Mouse (Mus musculus) kidney, adult 8-10 months (tissue): ENCODE data around the gene Ddah2.

Source experiments
- DNase-seq, 2 experiments: peaks; one replicate each; pipeline ENCODE4 v3.0.0; 2022

Gene Ddah2

DNA sequence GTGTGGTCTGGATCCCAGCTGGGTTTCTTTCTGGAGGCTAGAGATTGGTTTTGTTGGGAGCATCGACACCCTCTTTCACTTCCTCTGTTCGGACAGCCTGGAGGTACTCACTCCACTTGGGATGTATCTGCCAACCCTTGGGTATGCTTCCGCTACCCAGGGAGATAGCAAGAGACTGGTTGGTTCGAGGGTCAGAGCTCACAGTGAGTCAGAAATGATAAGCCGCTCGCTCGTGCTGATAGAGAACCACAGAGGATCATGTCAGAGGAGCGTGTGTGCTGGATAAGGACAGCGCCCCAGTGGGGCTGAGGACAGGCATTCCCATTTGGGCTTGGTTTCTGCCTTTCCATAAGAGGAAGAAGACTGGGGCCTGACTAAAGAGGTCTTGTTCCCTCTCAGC, 20.9 kb downstream of the Ddah2 start:
- no peak for DNase-seq

DNA sequence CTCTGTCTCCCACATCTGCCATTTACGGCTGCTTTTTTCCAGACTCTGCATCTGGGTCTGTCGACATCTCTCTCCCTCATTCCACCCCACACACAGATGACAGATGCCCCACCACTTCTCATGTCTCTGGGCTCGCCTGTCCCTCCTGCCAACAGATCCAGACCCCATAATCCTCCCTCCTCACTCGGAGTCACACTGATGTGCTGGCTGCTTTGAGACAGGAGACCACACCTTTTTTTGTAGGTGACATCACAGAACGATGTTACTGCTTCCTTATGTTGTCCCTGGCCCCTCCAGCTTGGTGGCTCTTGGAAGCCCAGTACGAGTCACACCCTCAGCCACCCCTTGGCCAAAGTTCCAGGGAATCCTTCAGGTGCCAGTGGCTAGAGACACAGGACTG, 21.4 kb downstream of the Ddah2 start:
- DNase-seq, result no peak

DNA sequence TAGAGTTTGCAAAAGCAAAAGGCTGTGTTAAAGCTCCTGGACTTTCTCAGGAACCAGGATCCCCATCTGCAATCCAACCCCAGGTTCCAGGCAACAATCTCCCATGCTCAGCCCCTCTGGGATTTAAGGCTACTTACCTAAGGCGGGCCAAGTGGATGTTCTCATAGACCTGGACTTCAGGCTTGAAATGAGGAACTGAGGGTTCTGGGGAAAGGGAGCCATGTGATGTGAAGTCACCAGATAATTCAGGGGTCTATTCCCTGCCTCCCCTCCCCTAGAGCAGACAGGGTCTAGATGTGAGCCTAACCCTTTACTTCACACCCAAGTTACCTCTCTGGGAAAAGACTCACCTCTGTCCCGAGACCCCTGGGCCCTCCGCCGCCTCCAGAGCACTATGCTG, 21.9 kb downstream of the Ddah2 start:
- DNase-seq, result no peak

DNA sequence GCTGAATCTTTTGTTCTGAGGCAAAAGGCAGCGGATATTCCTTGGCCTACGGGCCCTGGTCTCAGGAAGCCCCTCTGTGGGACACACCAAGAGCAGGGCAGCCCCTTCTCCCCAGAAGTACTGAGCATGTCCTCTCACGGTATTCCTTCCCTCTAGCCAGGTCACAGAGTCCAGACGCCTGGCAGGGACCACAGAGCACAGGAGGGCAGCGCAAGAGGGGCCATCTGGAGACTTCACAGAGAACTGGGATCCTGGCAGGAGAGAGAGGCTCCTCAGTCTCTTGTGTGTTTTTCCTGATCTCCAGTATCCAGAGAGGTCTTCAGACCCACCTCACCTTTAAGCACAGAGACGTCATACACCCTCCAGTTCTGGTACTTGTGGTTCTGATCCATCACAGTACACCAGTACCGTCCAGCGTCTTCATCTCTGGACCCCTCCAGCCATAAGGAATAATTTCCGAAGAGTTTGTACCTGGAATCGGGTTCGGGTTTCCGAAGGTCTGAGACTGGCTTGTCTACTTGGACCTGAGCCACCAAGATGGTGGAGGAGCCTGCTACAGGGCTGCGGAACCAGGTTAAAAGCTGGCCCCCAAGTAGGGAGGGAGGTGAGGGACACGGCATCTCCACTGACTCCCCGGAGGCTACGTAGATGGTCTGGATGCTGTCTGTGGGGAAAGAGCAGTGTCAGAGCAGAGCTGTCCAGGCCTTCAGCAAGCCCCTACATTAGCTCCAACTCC, 24.2 kb downstream of the Ddah2 start:
- no peak for DNase-seq

DNA sequence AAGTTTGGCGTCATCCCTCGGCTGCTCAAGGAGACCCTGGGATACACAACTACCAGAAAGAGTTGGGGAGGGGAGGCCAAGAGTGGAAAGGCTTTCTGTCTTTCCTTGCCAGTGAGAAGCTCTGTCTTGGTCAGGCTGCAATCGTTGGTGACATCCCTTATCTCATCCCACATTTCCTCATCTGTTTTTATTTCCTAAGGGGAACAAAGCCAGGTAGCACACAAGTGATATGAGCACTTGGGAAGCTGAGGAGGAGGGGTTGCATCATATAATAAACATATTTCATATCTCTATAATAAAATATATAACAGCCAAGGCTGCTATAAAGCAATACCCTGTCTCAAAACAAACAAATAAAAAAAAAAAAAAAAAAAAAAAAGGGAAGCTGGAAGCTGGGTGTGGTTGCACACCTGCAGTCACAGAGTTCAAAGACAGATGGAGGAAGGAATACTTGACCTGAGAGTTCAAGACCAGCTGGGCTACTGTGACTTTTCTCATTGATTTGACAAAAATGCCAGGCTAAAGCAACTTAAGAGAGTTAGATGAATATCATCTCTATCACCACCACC, 25.2 kb downstream of the Ddah2 start:
- DNase-seq, result no peak

DNA sequence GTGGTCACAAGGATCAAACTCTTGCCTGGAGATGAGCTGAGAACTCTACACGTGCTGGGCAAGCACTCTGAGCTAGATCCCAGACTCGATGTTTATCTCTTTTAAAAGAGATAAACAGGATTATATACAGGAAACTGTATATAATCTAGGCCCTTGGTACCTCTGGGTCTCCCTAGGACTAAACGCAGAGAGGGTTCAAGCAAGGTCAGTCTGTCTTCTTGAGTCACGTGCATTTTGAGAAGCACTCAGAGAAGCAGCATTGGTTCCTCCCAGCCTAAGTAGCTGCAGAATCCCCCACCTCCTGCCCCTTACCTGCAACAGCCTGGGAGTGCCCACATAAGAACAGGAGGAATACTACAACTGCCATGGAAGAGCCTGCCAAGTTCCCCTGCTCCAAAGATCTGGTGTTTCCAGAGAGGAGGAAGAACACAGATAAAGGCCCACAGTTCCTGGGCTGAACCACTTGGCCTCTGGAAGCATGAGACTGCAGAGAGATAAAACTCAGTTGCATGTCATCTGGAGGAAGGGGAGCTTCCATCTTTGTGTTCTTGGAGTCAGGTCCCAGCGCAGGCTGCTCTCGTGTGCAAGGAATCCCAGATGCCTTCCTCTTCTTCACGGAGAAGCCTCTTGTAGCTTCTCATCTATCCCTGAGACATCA, 26.5 kb downstream of the Ddah2 start, which contains the start of gene Ly6g6f:
Ly6g6f (minus strand) TSS at position 403 of the 658 bp plus-strand sequence.
- no peak for DNase-seq

DNA sequence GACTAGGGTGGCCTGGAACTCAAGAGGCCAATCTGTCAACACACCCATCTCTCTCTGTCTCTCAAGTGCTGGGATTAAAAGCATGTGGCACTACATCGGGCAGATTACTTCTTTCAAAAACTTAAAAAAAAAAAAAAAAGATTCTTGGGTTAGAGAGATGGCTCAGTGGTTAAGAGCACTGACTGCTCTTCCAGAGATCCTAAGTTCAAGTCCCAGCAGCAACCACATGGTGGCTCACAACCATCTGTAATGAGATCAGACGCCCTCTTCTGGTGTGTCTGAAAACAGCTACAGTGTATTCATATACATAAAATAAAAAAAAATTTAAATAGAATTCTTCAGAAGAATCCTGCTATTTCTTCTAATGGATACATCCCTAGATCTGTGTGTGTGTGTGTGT, 29.3 kb downstream of the Ddah2 start:
- DNase-seq, result no peak

DNA sequence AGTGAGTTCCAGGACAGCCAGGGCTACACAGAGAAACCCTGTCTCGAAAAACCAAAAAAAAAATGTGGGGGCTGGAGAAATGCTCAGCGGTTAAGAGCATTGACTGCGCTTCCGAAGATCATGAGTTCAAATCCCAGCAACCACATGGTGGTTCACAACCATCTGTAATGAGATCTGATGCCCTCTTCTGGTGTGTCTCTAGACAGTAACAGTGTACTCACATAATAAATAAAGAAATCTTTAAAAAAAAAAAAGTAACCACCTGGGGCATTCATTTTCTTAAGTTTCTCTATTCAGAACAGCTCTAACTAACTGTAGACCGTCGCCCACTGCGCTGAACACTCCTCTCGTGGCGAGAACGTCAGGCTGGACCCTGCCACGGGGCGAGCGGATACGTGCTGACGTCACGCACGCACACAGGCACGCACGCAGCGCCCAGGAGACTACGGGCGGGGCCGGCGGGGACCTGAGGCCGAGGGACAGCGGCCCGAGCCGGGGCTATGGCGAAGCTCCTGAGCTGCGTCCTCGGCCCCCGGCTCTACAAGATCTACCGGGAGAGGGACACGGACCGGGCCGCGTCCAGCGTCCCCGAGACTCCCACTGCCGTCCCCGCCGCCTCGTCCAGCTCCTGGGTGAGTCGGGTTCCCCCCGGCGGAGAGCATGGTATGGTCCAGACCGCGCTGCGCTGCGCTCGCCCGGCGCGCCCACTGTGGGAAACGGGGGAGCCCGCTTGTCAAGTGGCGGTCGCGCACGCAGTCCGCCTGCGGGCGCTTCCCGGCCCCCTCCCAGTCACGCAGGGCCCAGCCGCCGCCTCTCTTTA, 30.2 kb downstream of the Ddah2 start, which contains the start of gene Abhd16a:
Abhd16a (plus strand) TSS at position 439 of the 820 bp plus-strand sequence.
- peak; percentile 91 to 93 for DNase-seq

DNA sequence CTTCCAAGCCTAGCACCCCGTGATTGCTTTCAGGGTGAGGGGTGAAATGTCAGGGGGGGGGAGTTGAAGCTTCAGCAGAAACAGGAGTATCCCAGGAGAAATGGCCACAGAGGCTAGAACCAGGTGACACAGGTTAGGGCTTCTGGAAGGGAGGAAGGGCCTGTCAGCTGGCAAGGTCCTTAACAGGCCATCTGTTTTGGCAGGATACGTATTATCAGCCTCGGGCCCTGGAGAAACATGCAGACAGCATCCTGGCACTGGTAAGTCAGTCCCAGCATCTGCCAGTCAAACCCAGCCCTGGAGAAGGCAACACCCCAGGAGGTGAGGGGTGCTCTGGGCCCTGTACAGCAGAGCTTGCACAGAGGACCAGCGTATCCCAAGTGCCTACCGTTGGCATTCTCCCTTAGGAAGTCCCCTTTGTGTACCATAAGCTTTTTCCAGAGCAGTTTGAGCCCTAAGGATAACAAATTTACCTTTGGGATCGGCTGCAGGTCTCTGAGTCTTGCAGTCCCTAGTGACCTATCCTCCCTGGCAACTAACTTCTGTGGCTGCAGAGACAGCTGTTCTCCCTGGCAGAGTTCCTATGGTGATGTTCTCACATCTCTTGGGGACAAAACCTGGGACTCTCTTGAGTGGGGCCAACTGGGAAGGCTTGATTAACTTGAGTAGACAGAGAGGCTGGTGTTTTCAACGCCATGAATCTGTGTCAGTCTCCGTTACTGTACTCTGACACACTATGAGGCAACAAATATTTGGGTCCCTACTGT, 31.5 kb downstream of the Ddah2 start:
- no peak for DNase-seq

DNA sequence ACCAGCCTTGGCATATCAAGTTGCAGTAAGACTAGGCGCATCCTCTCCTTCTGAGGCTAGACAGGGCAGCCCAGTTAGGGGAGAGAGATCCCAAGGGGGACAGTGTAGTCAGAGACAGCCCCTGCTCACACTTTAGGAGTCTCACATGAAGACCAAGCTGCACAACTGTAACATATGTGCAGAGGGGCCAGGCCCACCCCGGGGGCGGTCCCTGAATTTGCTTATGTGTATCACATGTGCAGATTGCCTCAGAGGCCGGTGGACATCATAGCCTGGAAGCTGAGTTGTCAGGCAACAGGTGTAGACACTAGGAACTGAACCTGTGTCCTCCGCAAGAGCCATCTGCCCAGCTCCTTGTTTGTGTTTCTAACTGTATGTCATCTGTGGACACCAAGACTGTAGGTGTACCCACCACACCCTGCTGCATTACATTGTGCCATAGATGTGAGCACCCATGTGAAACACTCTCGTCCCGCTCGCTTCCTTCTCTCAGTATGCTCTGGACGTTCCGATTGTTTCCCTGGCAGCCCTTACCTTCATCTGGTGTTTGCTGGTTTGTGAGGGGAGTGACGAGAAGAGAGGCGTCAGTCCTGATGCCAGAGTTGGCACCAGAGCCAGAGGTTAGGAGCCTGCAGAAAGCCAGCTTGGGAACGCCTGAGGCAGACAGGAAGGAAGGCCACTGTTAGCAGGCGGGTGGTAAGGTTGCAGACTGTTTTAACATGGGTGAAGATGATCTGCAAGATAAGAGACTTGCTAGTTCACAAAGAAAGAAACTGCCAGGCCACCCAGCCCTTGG, 33.8 kb downstream of the Ddah2 start:
- DNase-seq, result no peak

DNA sequence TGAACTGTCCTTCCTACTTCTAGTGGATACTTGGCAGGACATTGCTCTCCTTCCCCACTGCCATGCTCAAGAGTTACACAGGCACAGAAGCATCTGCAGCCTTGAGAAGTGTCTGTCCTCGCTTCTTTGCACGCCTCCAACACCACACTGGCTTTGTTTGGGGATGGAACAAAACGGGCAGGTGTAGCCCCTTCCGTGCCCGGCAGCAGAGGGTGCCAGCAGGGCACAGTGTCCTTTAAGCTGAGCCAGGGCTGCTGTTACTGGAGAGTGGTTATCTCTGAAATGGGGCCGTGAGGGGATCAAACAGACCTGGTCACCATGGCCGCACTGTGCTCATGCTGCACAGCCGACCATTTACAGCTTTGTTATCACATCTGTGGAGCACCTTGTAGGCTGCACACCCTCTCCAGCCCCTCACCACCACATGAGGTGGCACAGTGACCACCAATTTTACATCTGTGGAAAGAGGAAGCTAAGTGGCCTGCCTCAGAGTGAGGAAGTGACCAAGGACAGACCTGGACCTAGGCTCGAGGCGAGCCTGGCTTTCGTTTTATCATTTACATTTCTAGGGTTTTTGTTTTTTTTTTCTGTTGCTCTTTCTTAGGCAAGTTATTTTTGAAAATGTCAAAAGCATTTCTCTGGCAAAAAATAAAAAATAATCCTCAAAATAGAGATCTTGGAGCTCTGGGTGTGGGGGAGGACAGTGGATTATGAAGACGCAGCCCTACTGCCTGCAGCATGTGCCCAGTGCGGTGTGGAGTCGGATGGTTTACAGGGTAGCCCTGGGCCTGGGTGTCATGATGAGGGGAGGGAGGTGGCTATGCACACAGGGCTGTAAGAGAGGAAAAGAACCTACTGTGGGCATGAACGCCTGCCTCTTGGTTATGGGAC, 35.9 kb downstream of the Ddah2 start:
- DNase-seq, result no peak

DNA sequence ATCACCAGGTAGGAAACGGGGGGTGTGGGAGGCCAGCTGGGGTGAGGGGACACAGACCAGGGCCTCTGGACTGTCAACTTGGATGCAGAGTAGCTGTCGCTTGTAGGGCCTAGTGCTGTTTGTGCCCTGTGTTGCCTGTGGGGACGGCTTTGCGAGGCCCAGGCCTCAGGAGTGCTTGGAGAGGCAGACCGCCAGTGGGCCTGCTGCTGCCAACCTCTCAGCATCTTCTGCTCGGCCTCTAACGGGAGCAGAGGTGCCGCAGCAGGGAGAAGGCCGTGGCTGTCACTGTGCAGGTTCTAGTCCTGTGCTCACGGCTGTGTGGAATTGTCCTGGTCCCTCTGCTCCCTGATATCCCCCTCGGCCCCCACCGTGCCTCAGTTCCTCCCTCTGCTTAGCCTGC, 37.8 kb downstream of the Ddah2 start:
- no peak for DNase-seq

DNA sequence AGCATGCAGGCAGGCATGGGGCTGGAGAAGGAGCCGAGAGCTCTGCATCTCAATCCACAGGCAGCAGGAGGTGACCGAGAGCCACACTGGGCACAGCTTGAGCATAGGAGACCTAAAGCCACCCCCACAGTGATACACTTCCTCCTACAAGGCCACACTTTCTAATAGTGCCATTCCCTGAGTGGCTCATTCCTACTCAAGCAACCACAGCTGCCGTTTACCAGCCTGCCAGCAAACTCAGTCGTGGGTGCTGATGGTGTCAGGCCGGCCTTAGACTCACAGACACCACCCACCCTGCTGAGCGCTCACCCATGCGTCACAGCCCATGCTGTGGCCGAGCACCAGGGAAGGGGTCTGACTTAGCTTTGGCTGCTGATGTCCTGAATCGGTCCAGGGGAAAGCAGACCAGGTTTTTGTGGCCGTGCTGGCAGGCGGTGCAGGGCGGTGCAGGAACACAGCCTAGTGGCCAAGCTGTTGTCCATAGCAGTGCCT, 38.4 kb downstream of the Ddah2 start:
- DNase-seq, result no peak

DNA sequence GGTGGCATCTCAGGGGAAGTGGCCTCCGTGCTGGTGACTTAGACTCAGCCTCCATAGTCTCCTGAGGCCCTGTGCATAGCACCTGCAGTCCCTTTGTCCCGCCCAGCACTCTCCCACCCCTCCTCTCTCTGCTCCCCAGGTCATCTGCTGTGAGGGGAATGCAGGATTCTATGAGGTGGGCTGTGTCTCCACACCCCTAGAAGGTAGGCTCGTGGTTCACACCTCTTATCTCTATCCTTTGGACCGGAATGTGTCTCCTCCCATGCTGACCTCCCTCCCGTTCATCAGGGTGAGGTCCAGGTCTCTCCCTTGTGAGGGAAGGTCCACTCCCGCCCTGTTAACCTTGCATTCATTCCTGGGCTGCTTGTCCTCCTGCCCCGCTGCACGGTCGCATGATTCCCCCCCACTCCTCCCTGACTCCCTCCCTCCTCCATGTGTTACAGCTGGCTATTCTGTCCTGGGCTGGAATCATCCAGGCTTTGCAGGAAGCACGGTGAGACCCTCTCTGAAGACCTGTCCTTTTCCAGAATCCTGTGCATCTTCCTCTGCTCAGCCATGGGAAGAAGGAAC, 41.4 kb downstream of the Ddah2 start:
- DNase-seq, result no peak

DNA sequence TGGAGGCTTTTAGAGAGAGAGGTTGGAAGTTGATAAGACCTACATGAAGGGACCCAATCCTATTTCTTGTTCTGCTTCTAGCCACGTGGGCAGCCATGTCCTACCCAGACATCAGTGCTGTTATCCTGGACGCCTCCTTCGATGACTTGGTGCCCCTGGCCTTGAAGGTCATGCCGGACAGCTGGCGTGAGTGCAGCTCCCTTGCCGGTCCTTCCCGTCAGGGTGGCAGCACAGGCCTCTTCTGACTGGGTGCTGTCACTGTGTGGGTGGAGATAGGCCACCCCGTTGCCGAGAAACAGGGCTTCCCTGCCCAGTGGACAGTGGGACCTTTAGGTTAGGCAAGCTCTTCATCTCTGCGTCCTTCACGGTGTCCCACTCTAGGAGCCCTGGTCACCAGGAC, 42.3 kb downstream of the Ddah2 start:
- DNase-seq, result no peak

DNA sequence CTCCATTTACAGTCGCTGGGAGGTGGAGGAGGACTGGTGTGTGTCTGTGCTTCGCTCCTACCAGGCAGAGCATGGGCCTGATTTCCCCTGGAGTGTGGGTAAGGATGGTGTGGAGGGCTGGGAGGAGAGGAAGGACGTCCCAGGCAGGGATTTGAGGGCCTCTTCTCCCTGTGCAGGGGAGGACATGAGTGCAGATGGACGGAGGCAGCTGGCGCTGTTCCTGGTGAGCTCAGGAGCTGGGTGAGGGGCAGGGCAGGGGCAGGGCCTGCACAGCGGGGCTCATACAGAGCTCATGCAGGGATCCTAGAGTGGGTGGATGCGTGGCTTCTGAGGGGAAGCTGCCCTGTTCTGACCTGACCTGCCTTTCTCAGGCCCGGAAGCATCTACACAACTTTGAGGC, 43.5 kb downstream of the Ddah2 start:
- DNase-seq, result no peak

DNA sequence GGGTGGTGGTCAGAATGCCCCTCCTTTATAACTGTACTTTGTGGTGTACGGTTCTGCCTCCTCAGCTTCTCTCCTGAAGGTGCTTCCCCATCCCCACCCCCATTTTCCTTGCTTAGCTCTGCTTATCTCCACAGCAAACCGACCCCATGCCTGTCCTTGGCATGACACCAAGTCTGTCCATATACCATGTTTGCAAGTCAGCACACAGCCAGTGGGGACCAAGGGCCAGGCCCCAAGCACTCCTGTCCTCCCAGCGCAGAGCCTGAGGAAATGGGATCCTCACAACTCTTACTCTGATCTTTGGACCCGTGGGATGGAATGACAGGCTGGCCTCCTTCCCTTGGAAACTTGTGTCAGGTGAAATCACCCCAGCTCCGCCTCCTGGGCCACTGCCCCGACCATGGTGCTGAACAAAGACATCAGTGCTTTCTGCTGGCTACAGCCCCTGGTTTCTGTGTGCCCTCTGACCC, 44.4 kb downstream of the Ddah2 start:
- peak; percentile 75 to 82 for DNase-seq

DNA sequence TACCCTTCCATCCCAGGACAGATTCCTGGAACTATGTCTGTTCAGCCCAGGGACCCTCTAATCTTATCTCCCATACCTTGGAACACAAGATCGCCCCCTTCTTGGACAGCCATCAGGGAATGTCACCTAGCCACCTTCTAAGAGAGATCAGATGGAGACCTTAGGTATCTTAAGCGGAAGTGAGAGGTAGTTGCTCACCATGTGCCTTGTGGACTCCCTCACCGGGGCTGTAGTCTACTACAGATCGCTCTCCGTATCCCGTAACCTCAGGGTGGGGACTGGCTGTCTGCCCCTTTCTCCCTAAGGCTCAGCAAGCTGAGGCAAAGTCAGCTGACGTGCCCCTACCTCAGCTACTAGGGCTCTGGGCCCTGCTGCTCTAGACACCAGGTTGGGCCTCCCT, 45.2 kb downstream of the Ddah2 start:
- DNase-seq, result no peak

DNA sequence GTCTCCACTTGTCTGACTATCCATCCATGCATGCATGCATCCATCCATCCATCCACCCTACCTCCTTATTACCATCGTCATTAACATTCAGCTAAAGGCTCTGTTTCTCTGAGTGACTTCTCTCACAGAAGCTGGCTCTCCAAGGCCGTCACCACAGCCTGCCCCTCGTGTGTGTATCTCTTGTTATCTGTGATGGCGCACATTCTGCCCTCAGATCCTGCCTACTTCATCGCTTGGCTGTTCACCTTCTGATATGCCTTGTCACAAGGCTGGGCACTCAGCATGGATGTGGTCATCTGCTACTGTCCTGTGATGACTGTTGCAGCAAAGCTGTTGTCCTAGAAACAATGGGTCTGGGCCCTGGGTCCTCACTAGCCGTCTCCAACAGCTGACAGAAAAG, 45.9 kb downstream of the Ddah2 start:
- DNase-seq, result no peak
